Mouse (Mus musculus) brain, embryonic 14.5 days (tissue): ENCODE measurements around the gene Srebf2. TPM values are rescaled to one million over a fixed set of nuclear protein-coding genes. Genes with fewer than 3 reads are reported as not detected.

ENCODE experiments used
- DNase-seq: peaks from one replicate; pipeline ENCODE4 v3.0.0-alpha.2; 2011; ENCODE audit warnings: low read depth
- CTCF ChIP-seq: fragments of 200-500 bp; IDR thresholded peaks from 2 replicates; pipeline ENCODE4 v1.5.1; 2012; ENCODE audit warnings: inconsistent platforms, mild to moderate bottlenecking, moderate library complexity, borderline replicate concordance; ENCODE audit not compliant: insufficient read depth, insufficient read length; ENCODE audit errors: extremely low read depth
- POLR2A ChIP-seq: fragments of 200-500 bp; IDR thresholded peaks from 2 replicates; pipeline ENCODE4 v1.6.1; 2012; ENCODE audit warnings: mild to moderate bottlenecking, inconsistent platforms, borderline replicate concordance; ENCODE audit not compliant: poor library complexity, insufficient read depth, insufficient read length, severe bottlenecking; ENCODE audit errors: extremely low read depth
- polyA plus RNA-seq: library from polyadenylated mRNA; depleted of rRNA; stranded (reverse); fragments of >200 nt; gene quantifications from 2 replicates; pipeline ENCODE4 v1.2.3, GENCODE M21; 2012

Srebf2 gene
- polyA plus RNA-seq, 1 experiment = 230 TPM

GRCm38 (mm10) chr15:82215332-82216046 lies 68.5 kb downstream of the Srebf2 start:
- no peak for DNase-seq
- TF ChIP-seq POLR2A (no peak), CTCF (no peak)

DNA sequence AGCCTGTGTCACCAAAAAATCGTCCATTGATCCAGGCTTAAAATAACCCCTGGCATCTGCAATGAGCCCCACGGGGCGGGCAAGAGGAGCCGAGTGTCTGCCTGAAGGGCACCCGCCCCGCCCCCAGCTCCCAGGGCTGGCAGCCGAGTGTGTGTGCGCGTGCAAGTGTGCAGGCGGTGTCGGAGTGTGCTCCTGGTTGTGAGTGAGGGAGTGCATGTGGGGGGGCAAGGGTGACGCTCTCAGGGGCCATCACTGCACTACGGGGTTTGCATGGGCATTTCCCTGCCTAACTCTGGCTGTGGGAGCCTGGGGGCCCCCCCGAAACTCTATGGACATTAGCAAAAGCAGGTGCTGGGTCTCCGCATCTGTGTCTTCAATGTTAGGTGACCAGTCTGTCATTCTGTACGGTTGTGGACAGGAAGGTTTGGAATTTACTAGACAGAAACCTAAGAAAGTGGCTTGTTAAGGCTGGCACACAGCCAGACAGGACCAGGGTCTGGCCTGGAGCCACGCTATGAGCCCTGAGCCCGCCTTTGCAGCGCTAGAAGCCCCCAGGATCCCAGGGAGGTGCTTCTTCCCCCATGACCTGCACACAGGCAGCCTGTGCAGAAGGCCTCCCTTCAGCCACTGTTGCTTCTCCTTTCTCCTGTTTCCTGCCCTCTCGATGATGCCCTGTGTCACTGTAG lies 69.3 kb downstream of the Srebf2 start:
- no peak for DNase-seq
- TF ChIP-seq CTCF (no peak), POLR2A (no peak)

DNA sequence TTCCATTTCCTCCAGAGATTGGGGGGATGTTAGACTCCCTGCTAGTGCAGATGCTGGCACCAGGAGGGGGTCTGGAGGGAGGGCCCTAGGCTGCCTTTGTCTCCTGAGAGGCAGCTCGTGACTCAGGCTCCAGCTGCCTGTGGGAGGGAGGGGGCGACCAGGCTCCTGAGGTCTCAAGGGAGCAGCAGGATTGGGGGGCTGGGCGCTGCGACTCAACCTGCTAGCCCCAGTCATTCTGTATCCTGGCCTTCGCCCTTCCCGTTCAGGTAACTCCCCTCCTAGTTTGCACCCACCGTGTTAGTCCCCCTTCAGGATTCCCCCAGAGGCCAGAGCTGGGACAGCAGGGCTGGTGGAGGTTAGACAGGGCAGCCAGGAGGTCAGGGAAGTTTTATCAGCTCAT lies 70.1 kb downstream of the Srebf2 start:
- DNase-seq = peak; percentile 58
- TF ChIP-seq CTCF = peak; percentile 35; the same call in 1 of the 2 replicates
- TF ChIP-seq POLR2A = no peak

GRCm38 (mm10) chr15:82217980-82218379 lies 71.0 kb downstream of the Srebf2 start:
- TF ChIP-seq CTCF (no peak), POLR2A (no peak)
- no peak for DNase-seq

GRCm38 (mm10) chr15:82218778-82219666 lies 72.0 kb downstream of the Srebf2 start:
- no peak for DNase-seq
- TF ChIP-seq CTCF (no peak), POLR2A (no peak)

DNA sequence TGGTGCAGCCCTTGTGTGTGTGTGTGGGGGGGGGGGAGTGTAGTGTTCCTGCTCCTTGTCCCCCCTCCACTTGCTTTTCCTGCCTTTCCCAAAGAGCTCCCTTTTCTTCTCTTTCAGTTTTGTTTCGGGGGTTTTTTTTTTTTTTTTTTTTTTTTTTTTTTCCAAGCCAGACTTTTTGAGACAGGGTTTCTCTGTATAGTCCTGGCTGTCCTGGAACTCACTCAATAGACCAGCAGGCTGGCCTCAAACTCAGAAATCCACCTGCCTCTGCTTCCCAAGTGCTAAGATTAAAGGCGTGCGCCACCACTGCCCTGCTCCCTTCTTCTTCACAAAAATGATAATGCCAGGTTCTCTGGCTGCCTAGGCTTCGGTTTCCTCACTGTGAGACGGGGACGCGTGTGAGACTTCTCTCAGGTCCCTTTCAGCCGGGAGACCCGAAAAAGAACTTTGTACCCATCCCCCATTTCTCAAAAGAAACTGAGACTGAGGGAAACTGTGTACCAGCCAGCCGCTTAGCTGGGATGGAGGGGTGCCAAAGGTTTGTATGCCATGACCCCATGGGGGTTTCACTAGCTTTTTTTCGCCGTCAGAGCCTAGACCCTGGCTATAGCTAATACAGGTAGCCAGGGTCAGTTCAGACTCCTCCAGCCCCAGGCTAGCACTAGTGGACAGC lies 73.2 kb downstream of the Srebf2 start:
- DNase-seq = no peak
- TF ChIP-seq POLR2A (no peak), CTCF (no peak)

DNA sequence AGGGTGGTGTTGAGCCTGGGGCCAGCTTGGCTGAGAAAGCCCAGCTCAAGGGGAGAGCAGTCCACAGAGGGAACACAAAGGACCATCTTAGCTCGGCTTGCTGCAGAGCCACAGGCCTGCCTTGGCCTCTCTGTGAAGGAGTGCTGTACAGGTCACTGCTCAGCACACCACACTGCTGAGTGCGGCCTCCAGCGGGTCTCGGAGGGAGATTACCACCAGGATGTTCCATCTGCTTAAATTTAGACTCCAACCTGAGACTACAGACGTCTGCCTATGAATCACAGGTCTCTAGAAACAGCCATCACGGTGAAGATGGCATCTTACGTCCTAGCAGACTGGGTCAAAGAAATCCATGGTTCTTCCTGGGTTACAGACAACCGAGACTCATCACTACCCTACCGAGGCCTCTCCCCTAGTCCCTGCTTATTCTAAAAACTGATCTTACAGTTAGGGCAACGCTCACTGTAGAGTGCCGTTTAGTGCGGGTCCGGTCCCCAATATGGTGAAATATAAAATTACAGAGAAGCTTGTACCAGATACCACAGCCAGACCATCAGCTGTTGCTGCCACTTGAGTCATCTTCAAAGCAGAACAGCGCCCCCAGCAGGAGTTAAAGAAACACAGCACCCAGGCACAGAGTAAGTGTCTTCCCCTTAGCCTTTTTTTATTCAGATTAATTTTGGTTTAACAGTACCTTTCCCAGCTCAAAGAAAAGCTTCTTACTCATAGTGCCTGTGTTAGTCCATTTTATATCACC lies 74.3 kb downstream of the Srebf2 start:
- DNase-seq = no peak
- TF ChIP-seq POLR2A (no peak), CTCF (no peak)

GRCm38 (mm10) chr15:82223251-82223650 lies 76.3 kb downstream of the Srebf2 start:
- DNase-seq = no peak
- TF ChIP-seq CTCF (no peak), POLR2A (no peak)

DNA sequence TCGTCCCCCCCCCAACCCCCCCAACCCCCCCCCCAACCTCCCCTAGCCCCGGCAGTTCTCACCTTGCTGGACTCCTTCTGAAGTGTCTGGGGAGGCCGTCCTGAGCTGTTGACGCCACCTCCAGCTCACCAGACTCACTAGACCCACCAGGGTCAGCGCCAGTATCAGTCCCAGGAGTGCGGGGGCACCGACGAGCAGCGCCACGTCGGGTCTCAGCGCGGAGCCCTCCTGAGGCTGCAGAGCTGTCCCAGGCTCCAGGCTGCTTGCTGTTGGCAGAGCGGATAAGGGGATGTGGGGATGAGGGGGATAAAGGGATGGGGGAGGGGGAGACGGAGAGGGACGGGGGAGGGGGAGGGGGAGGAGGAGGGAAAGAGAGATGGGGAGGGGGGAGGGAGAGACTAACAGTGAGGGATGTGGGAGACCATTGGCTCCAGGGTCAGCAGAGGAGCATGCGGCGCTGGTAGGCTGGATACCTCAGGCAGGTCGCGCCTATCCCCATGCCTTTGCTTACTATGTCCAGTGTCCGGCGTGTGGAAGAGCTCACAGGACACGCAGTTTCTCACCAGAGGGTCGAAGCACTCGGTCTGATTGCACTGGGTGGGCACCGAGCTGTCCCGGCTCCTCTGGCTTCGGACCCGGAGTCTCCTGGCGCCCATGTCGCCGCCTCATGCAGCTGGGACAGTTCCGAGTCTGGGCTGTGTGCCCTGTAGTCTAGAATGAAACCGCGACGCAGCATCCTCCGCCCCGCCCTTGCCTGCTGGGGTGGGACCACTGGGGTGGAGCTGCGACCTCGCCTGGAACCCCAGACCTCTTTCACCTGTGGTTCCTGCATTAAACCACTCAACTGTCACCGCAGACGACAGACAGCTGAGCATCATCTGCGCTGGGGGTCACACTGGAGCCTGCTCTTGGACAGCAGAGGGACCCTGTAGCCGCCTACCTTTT lies 76.9 kb downstream of the Srebf2 start, which contains the start of gene Tnfrsf13c:
Gene Tnfrsf13c, minus strand, starts transcription at position 713 of the 945 bp plus-strand sequence.
- TF ChIP-seq POLR2A (no peak), CTCF (no peak)
- peak; percentile 61 for DNase-seq
